Mouse (Mus musculus) MEL (cell line): ENCODE measurements around the gene Tubg2. TPM values are rescaled to one million over a fixed set of nuclear protein-coding genes. Genes with fewer than 3 reads are reported as not detected.

Source experiments
- DNase-seq: peaks from one replicate; pipeline ENCODE4 v3.0.0; 2011; ENCODE audit warnings: low read depth, low spot score
- H3K27ac ChIP-seq: 2 replicates; pipeline ENCODE4 v1.5.1; 2012; ENCODE audit warnings: low read depth, mild to moderate bottlenecking, control low read depth, low read length, moderate library complexity; ENCODE audit not compliant: control insufficient read depth
- H3K27me3 ChIP-seq, 2 experiments: fragments of 150-350 bp in 1 of 2; sonication (generic) in 1 of 2; 2 replicates each; pipeline ENCODE4 v1.6.1; 2012; ENCODE audit warnings: low read length in 2 of 2, mild to moderate bottlenecking in 2 of 2, improper control_type of control experiment in 1 of 2, moderate library complexity in 1 of 2; ENCODE audit not compliant: insufficient read depth in 2 of 2, control insufficient read depth in 1 of 2
- H3K36me3 ChIP-seq, 2 experiments: 2 replicates each; pipeline ENCODE4 v1.6.1; 2012 to 2014; ENCODE audit warnings: low read length in 2 of 2, improper control_type of control experiment in 1 of 2, inconsistent platforms in 1 of 2, mild to moderate bottlenecking in 1 of 2; ENCODE audit not compliant: insufficient read depth in 2 of 2, control insufficient read depth in 1 of 2
- H3K4me1 ChIP-seq, 2 experiments: fragments of 150-350 bp in 1 of 2; sonication (generic) in 1 of 2; 2 replicates each; pipeline ENCODE4 v1.6.1; 2012; ENCODE audit warnings: low read length in 2 of 2, improper control_type of control experiment in 1 of 2, mild to moderate bottlenecking in 1 of 2; ENCODE audit not compliant: insufficient read depth in 2 of 2, control insufficient read depth in 1 of 2
- H3K4me3 ChIP-seq, 2 experiments: fragments of 150-350 bp in 1 of 2; sonication (generic) in 1 of 2; 2 replicates each; pipeline ENCODE4 v1.5.1; 2012; ENCODE audit warnings: low read depth in 2 of 2, low read length in 2 of 2, mild to moderate bottlenecking in 2 of 2, moderate library complexity in 2 of 2, control low read depth in 1 of 2, improper control_type of control experiment in 1 of 2; ENCODE audit not compliant: control insufficient read depth in 1 of 2, insufficient read depth in 1 of 2
- H3K79me2 ChIP-seq: 2 replicates; pipeline ENCODE4 v1.6.1; 2012; ENCODE audit warnings: mild to moderate bottlenecking, low read length, moderate library complexity; ENCODE audit not compliant: control insufficient read depth, poor library complexity, insufficient read depth
- H3K9ac ChIP-seq: 2 replicates; pipeline ENCODE4 v1.6.1; 2012; ENCODE audit warnings: low read depth, mild to moderate bottlenecking, control low read depth, low read length, moderate library complexity; ENCODE audit not compliant: control insufficient read depth, poor library complexity, severe bottlenecking
- H3K9me3 ChIP-seq: fragments of 150-350 bp; sonication (generic); replicated peaks from 2 replicates; pipeline ENCODE4 v1.6.1; 2012; ENCODE audit warnings: mild to moderate bottlenecking, low read length, improper control_type of control experiment, moderate library complexity; ENCODE audit not compliant: insufficient read depth
- BHLHE40 ChIP-seq: IDR thresholded peaks from 2 replicates; pipeline ENCODE4 v1.6.1; 2012; ENCODE audit warnings: low read depth, mild to moderate bottlenecking, inconsistent platforms, low read length, improper control_type of control experiment, borderline replicate concordance
- CHD1 ChIP-seq: IDR thresholded peaks from 2 replicates; pipeline ENCODE4 v1.6.1; 2012; ENCODE audit warnings: low read depth, mild to moderate bottlenecking, inconsistent platforms, low read length, improper control_type of control experiment
- CHD2 ChIP-seq: IDR thresholded peaks from 2 replicates; pipeline ENCODE4 v1.6.1; 2011; ENCODE audit warnings: low read length, improper control_type of control experiment
- CTCF ChIP-seq, 3 experiments: IDR thresholded peaks in 2 of 3; conservative IDR thresholded peaks in 1 of 3; 2 replicates each; pipeline ENCODE4 v1.5.1; 2011 to 2012; ENCODE audit warnings: low read length in 3 of 3, low read depth in 2 of 3, mild to moderate bottlenecking in 2 of 3, improper control_type of control experiment in 1 of 3, inconsistent platforms in 1 of 3, mixed read lengths in 1 of 3, moderate library complexity in 1 of 3; ENCODE audit not compliant: control insufficient read depth in 1 of 3, insufficient read depth in 1 of 3, poor library complexity in 1 of 3, severe bottlenecking in 1 of 3
- E2F4 ChIP-seq: IDR thresholded peaks from 2 replicates; pipeline ENCODE4 v1.6.1; 2011; ENCODE audit warnings: low read depth, low read length, improper control_type of control experiment, borderline replicate concordance
- ELF1 ChIP-seq: IDR thresholded peaks from 2 replicates; pipeline ENCODE4 v1.6.1; 2014; ENCODE audit warnings: low read depth, mild to moderate bottlenecking, inconsistent platforms, low read length, improper control_type of control experiment, moderate library complexity
- EP300 ChIP-seq, 2 experiments: IDR thresholded peaks; 2 replicates each; pipeline ENCODE4 v1.6.1; 2011; ENCODE audit warnings: improper control_type of control experiment in 2 of 2, low read length in 2 of 2, low read depth in 1 of 2, mild to moderate bottlenecking in 1 of 2
- ETS1 ChIP-seq: IDR thresholded peaks from 2 replicates; pipeline ENCODE4 v1.6.1; 2012; ENCODE audit warnings: low read depth, mild to moderate bottlenecking, inconsistent platforms, low read length, improper control_type of control experiment, moderate library complexity
- GABPA ChIP-seq: IDR thresholded peaks from 2 replicates; pipeline ENCODE4 v1.6.1; 2012; ENCODE audit warnings: low read depth, mild to moderate bottlenecking, inconsistent platforms, low read length, improper control_type of control experiment, moderate library complexity
- GATA1 ChIP-seq: IDR thresholded peaks from 2 replicates; pipeline ENCODE4 v1.6.1; 2011; ENCODE audit warnings: low read depth, low read length, improper control_type of control experiment
- HCFC1 ChIP-seq: IDR thresholded peaks from 2 replicates; pipeline ENCODE4 v1.6.1; 2012; ENCODE audit warnings: low read depth, mild to moderate bottlenecking, inconsistent platforms, low read length, improper control_type of control experiment, moderate library complexity
- JUND ChIP-seq: IDR thresholded peaks from 2 replicates; pipeline ENCODE4 v1.6.1; 2011; ENCODE audit warnings: low read depth, mild to moderate bottlenecking, improper control_type of control experiment, low read length
- MAFK ChIP-seq: IDR thresholded peaks from 2 replicates; pipeline ENCODE4 v1.6.1; 2011; ENCODE audit warnings: low read depth, mild to moderate bottlenecking, low read length, improper control_type of control experiment, borderline replicate concordance
- MAX ChIP-seq: IDR thresholded peaks from 2 replicates; pipeline ENCODE4 v1.6.1; 2011; ENCODE audit warnings: low read length, improper control_type of control experiment
- MAZ ChIP-seq: IDR thresholded peaks from 2 replicates; pipeline ENCODE4 v1.6.1; 2012; ENCODE audit warnings: low read depth, mild to moderate bottlenecking, inconsistent platforms, low read length, improper control_type of control experiment
- MEF2A ChIP-seq: IDR thresholded peaks from 2 replicates; pipeline ENCODE4 v1.6.1; 2014; ENCODE audit warnings: low read depth, mild to moderate bottlenecking, inconsistent platforms, low read length, improper control_type of control experiment; ENCODE audit not compliant: poor library complexity, insufficient replicate concordance, severe bottlenecking; ENCODE audit errors: extremely low read depth
- MXI1 ChIP-seq: IDR thresholded peaks from 2 replicates; pipeline ENCODE4 v1.6.1; 2011; ENCODE audit warnings: mild to moderate bottlenecking, low read depth, low read length, improper control_type of control experiment
- MYB ChIP-seq: IDR thresholded peaks from 2 replicates; pipeline ENCODE4 v1.6.1; 2011; ENCODE audit warnings: mild to moderate bottlenecking, low read depth, low read length, improper control_type of control experiment
- MYC ChIP-seq: IDR thresholded peaks from 2 replicates; pipeline ENCODE4 v1.6.1; 2011; ENCODE audit warnings: low read depth, mild to moderate bottlenecking, low read length, improper control_type of control experiment, moderate library complexity
- NRF1 ChIP-seq: IDR thresholded peaks from 2 replicates; pipeline ENCODE4 v1.6.1; 2014; ENCODE audit warnings: low read depth, mild to moderate bottlenecking, inconsistent platforms, low read length, improper control_type of control experiment, moderate library complexity; ENCODE audit not compliant: poor library complexity, insufficient read depth, severe bottlenecking
- POLR2A ChIP-seq, 2 experiments: IDR thresholded peaks; 2 replicates each; pipeline ENCODE4 v1.6.1; 2011 to 2012; ENCODE audit warnings: low read length in 2 of 2, mild to moderate bottlenecking in 2 of 2, control low read depth in 1 of 2, improper control_type of control experiment in 1 of 2, low read depth in 1 of 2, moderate library complexity in 1 of 2; ENCODE audit not compliant: control insufficient read depth in 1 of 2, insufficient read depth in 1 of 2, poor library complexity in 1 of 2
- POLR2AphosphoS2 ChIP-seq: IDR thresholded peaks from 2 replicates; pipeline ENCODE4 v1.6.1; 2011; ENCODE audit warnings: low read length, improper control_type of control experiment
- POLR2AphosphoS5 ChIP-seq: IDR thresholded peaks from 2 replicates; pipeline ENCODE4 v1.6.1; 2012; ENCODE audit warnings: low read depth, borderline replicate concordance, mild to moderate bottlenecking, inconsistent platforms, low read length, moderate library complexity, mixed read lengths
- RAD21 ChIP-seq: IDR thresholded peaks from 2 replicates; pipeline ENCODE4 v1.6.1; 2011; ENCODE audit warnings: mild to moderate bottlenecking, low read depth, low read length, improper control_type of control experiment
- RCOR1 ChIP-seq: IDR thresholded peaks from 2 replicates; pipeline ENCODE4 v1.6.1; 2012; ENCODE audit warnings: low read depth, mild to moderate bottlenecking, inconsistent platforms, low read length, improper control_type of control experiment
- SIN3A ChIP-seq: IDR thresholded peaks from 2 replicates; pipeline ENCODE4 v1.6.1; 2012; ENCODE audit warnings: low read length, improper control_type of control experiment, inconsistent platforms
- SMC3 ChIP-seq: IDR thresholded peaks from 2 replicates; pipeline ENCODE4 v1.6.1; 2011; ENCODE audit warnings: low read depth, low read length, improper control_type of control experiment
- TAL1 ChIP-seq: IDR thresholded peaks from 2 replicates; pipeline ENCODE4 v1.6.1; 2012; ENCODE audit warnings: mild to moderate bottlenecking, inconsistent platforms, low read length, moderate library complexity, mixed read lengths
- TBP ChIP-seq: IDR thresholded peaks from 2 replicates; pipeline ENCODE4 v1.8.0; 2011; ENCODE audit warnings: low read depth, low read length, improper control_type of control experiment
- TCF12 ChIP-seq: IDR thresholded peaks from 2 replicates; pipeline ENCODE4 v1.6.1; 2014; ENCODE audit warnings: low read depth, mild to moderate bottlenecking, inconsistent platforms, low read length, improper control_type of control experiment, moderate library complexity
- UBTF ChIP-seq: IDR thresholded peaks from 2 replicates; pipeline ENCODE4 v1.6.1; 2012; ENCODE audit warnings: low read depth, mild to moderate bottlenecking, inconsistent platforms, low read length, improper control_type of control experiment, moderate library complexity, borderline replicate concordance; ENCODE audit not compliant: insufficient read depth
- USF2 ChIP-seq, 2 experiments: IDR thresholded peaks; 2 replicates each; pipeline ENCODE4 v1.6.1; 2011 to 2012; ENCODE audit warnings: improper control_type of control experiment in 2 of 2, low read length in 2 of 2, borderline replicate concordance in 1 of 2, inconsistent platforms in 1 of 2, low read depth in 1 of 2, mild to moderate bottlenecking in 1 of 2; ENCODE audit not compliant: insufficient read depth in 1 of 2
- ZC3H11A ChIP-seq: IDR thresholded peaks from 2 replicates; pipeline ENCODE4 v1.6.1; 2012; ENCODE audit warnings: low read depth, mild to moderate bottlenecking, inconsistent platforms, low read length, improper control_type of control experiment
- ZKSCAN1 ChIP-seq: IDR thresholded peaks from 2 replicates; pipeline ENCODE4 v1.6.1; 2012; ENCODE audit warnings: low read depth, mild to moderate bottlenecking, inconsistent platforms, low read length, improper control_type of control experiment, moderate library complexity
- ZMIZ1 ChIP-seq: IDR thresholded peaks from 2 replicates; pipeline ENCODE4 v1.6.1; 2012; ENCODE audit warnings: low read depth, mild to moderate bottlenecking, inconsistent platforms, low read length, improper control_type of control experiment, moderate library complexity
- ZNF384 ChIP-seq: IDR thresholded peaks from 2 replicates; pipeline ENCODE4 v1.6.1; 2012; ENCODE audit warnings: low read depth, mild to moderate bottlenecking, inconsistent platforms, low read length, improper control_type of control experiment
- polyA plus RNA-seq, 2 experiments: library from polyadenylated mRNA; stranded (reverse) in 1 of 2; unstranded in 1 of 2; fragments of >175 nt in 1 of 2; fragments of >200 nt in 1 of 2; gene quantifications; 2 replicates each; pipeline versions ENCODE4 v1.2.1 to v1.2.4; 2012; ENCODE audit warnings: low replicate concordance in 2 of 2, low read depth in 1 of 2; ENCODE audit not compliant: insufficient read length in 2 of 2, insufficient read depth in 1 of 2, missing spikeins in 1 of 2
- total RNA-seq: library from RNA; depleted of rRNA; stranded (reverse); fragments of 300-350 nt; gene quantifications from 2 replicates; pipeline ENCODE4 v1.2.3, GENCODE M21; 2012

Tubg2 gene
- total and polyA plus RNA-seq, 3 experiments: not detected

DNA sequence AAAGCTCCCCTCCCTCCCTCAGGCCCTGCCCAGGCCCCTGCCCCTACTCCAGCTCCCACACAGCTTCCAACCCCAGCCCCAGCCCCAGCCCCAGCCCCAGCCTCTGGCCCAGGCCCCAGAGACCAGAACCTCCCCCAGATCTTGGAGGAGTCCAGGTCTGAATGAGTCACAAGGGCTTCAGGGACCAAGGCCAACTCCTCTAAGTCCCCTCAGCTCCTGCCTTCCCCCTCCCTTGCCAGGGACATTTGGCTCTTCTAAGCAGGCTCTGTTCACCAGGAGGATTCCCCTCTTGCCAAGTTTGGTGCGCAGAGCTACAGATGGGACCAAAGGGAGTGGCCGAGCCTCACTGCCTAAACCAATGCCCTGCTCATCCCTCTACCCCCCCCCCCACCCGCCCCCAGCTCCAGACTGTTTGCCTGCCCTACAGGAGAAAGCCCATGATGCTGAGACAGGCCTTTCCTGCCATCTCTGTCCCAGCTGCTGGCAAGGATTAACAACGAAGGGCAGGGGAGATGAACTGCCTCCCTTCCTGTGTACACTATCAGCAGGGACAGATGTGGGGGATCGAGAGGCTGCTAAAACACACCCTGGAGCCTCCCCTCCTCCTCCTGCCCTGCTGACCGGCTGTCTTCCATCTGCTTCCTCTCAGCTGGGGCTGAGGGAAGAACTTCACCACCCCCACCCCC, 33.9 kb downstream of the Tubg2 start:
- Histone ChIP-seq H3K27ac (peak overlapping the region; percentile 69), H3K9ac (peak overlapping the region; percentile 53)
- peak; percentile 74 for TF ChIP-seq MYB
- TF ChIP-seq SMC3: no peak
- TF ChIP-seq POLR2A (IDR thresholded peaks at IDR 0.05; ENCODE audit: control insufficient read depth in 1 of 2, insufficient read depth in 1 of 2, low read depth in 1 of 2, low read length in 2 of 2, poor library complexity in 1 of 2): peak in 1 of 2 experiments; percentile 30; a peak in 1 of 4 replicates
- TF ChIP-seq USF2 (IDR thresholded peaks at IDR 0.05; ENCODE audit: borderline replicate concordance in 1 of 2, insufficient read depth in 1 of 2, low read depth in 1 of 2, low read length in 2 of 2): no peak
- TF ChIP-seq MEF2A: no peak
- TF ChIP-seq ZKSCAN1: no peak
- peak; percentile 52 for TF ChIP-seq MAX
- peak; percentile 100 for TF ChIP-seq ETS1
- TF ChIP-seq JUND: 0 out of 2 replicates have a peak, but pooled peaks have one; percentile 35
- no peak for TF ChIP-seq CHD1
- 0 out of 2 replicates have a peak, but pooled peaks have one; percentile 30 for TF ChIP-seq ZMIZ1
- peak; percentile 83 to 92 for TF ChIP-seq EP300 (IDR thresholded peaks at IDR 0.05; ENCODE audit: low read depth in 1 of 2, low read length in 2 of 2)
- TF ChIP-seq HCFC1: no peak
- TF ChIP-seq TBP: no peak; the same call in 1 of the 2 replicates
- no peak for TF ChIP-seq NRF1
- peak; percentile 91 for TF ChIP-seq TCF12
- peak; percentile 67; the same call in 1 of the 2 replicates for TF ChIP-seq RCOR1
- TF ChIP-seq MAFK: no peak
- no peak; the same call in 1 of the 2 replicates for TF ChIP-seq POLR2AphosphoS2
- TF ChIP-seq BHLHE40: peak; percentile 72
- TF ChIP-seq MAZ: peak; percentile 90
- no peak for TF ChIP-seq MYC
- TF ChIP-seq TAL1: peak; percentile 93
- no peak for TF ChIP-seq UBTF
- no peak for TF ChIP-seq GABPA
- TF ChIP-seq ZC3H11A: no peak
- TF ChIP-seq CTCF (IDR thresholded peaks at IDR 0.05 in 2 of 3, conservative IDR thresholded peaks at IDR 0.05 in 1 of 3; ENCODE audit: control insufficient read depth in 1 of 3, insufficient read depth in 1 of 3, low read depth in 2 of 3, low read length in 3 of 3, poor library complexity in 1 of 3, severe bottlenecking in 1 of 3): no peak
- TF ChIP-seq GATA1: peak; percentile 68
- TF ChIP-seq POLR2AphosphoS5: no peak
- TF ChIP-seq MXI1: peak; percentile 75; the same call in 1 of the 2 replicates
- no peak for TF ChIP-seq ZNF384
- TF ChIP-seq ELF1: peak; percentile 51; the same call in 1 of the 2 replicates
- TF ChIP-seq E2F4: no peak
- TF ChIP-seq SIN3A: peak; percentile 87
- peak; percentile 78 for TF ChIP-seq CHD2
- TF ChIP-seq RAD21: no peak

More for the DNA sequence above, 33.9 kb downstream of the Tubg2 start:
- peak; percentile 91 for DNase-seq
- H3K4me1 ChIP-seq: peaks cover 10 to 26% of the 10 kb centered on the region in 2 experiments
- H3K4me3 ChIP-seq: no peak overlapping the region; a peak in 1 of 4 replicates
- H3K27me3 ChIP-seq: no peaks in the 10 kb centered on the region
- no peaks in the 10 kb centered on the region for H3K79me2 ChIP-seq
- peaks cover 0 to 23% of the 10 kb centered on the region in 2 experiments; a peak in 2 of 4 replicates for H3K36me3 ChIP-seq
- no peaks in the 10 kb centered on the region for H3K9me3 ChIP-seq
